Mouse (Mus musculus) hindbrain, embryonic 11.5 days (tissue): ENCODE data around the gene Hist2h3c2. TPM values are rescaled to one million over a fixed set of nuclear protein-coding genes. Genes with fewer than 3 reads are reported as not detected.
A peak's percentile ranks its signal among the peaks of the same experiment; 100 is the strongest.

Experiments
- ATAC-seq: fragments of 200-750 bp; cut with Nextera tagmentation; 2 replicates; pipeline ENCODE4 v1.8.0; 2017; ENCODE audit warnings: mild to moderate bottlenecking, moderate TSS enrichment, moderate library complexity; ENCODE audit not compliant: low FRiP score
- DNase-seq: peaks from one replicate; pipeline ENCODE4 v3.0.0-alpha.2; 2015; ENCODE audit warnings: low spot score
- H3K27ac ChIP-seq: fragments of 300-500 bp; sonication (generic); 2 replicates; pipeline ENCODE4 v1.5.1; 2014; ENCODE audit warnings: mild to moderate bottlenecking, low read depth, low read length
- H3K27me3 ChIP-seq: fragments of 300-500 bp; sonication (generic); 2 replicates; pipeline ENCODE4 v1.6.1; 2014; ENCODE audit warnings: mild to moderate bottlenecking, low read length, moderate library complexity, mixed read lengths; ENCODE audit not compliant: control insufficient read depth, insufficient read depth
- H3K36me3 ChIP-seq: fragments of 300-500 bp; sonication (generic); 2 replicates; pipeline ENCODE4 v1.6.1; 2014; ENCODE audit warnings: mild to moderate bottlenecking, low read length, moderate library complexity, mixed read lengths; ENCODE audit not compliant: control insufficient read depth, insufficient read depth
- H3K4me1 ChIP-seq: fragments of 300-500 bp; sonication (generic); replicated peaks from 2 replicates; pipeline ENCODE4 v1.6.1; 2014; ENCODE audit warnings: low read length, mixed read lengths; ENCODE audit not compliant: control insufficient read depth, insufficient read depth
- H3K4me2 ChIP-seq: fragments of 300-500 bp; sonication (generic); replicated peaks from 2 replicates; pipeline ENCODE4 v1.6.1; 2014; ENCODE audit warnings: mild to moderate bottlenecking, low read depth, low read length
- H3K4me3 ChIP-seq: fragments of 300-500 bp; sonication (generic); 2 replicates; pipeline ENCODE4 v1.5.1; 2014; ENCODE audit warnings: low read depth, low read length
- H3K9ac ChIP-seq: fragments of 300-500 bp; sonication (generic); 2 replicates; pipeline ENCODE4 v1.6.1; 2014; ENCODE audit warnings: low read depth, low read length
- H3K9me3 ChIP-seq: fragments of 300-500 bp; sonication (generic); 2 replicates; pipeline ENCODE4 v1.6.1; 2016; ENCODE audit warnings: low read length; ENCODE audit not compliant: control insufficient read depth
- WGBS: fragments of 180-500 bp; shearing (Covaris S2); extraction: QIAGEN DNeasy Blood & Tissue Kit; methylation state at CpG from one replicate; pipeline ENCODE4 v1.1.7; 2014; 5-methylcytosine and 5-hydroxymethylcytosine counted together
- polyA plus RNA-seq: library from polyadenylated mRNA; unstranded; fragments of >200 nt; fragmentation: Nextera tagmentation; extraction: Ambion mirVana; gene quantifications from 2 replicates; pipeline ENCODE4 v1.2.1, GENCODE M21; 2014

Hist2h3c2 gene
- polyA plus RNA-seq, 1 experiment from 2014 or later: 8.4 TPM

DNA sequence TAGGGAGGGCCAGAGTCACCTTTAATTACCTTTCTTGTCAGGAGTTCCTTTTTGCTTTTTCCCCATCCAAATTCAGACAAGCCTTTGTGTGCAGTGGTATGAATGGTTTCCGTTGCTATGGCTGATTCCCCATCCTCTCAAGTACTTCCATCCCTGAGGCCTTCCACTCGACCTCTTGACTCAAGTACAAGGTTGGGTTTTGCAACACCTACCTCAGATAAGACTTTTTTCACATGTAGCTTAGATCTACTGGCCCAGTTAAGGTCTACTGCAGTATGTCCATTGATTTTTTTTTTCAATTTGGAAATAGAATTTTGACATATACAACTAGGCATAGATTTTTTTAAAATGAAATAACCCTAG lies 7.2 kb downstream of the Hist2h3c2 start:
- H3K4me3 ChIP-seq: no peak overlapping the region
- ATAC-seq: no peak
- no peaks in the 10 kb centered on the region for H3K9me3 ChIP-seq
- no peak overlapping the region for H3K27ac ChIP-seq
- no peaks in the 10 kb centered on the region for H3K27me3 ChIP-seq
- no peak for DNase-seq
- 59% methylated on average over 2 of the region's 2 CpGs for WGBS
- no peaks in the 10 kb centered on the region for H3K4me1 ChIP-seq
- no peaks in the 10 kb centered on the region for H3K36me3 ChIP-seq
- no peak overlapping the region for H3K9ac ChIP-seq
- H3K4me2 ChIP-seq: no peak overlapping the region

DNA sequence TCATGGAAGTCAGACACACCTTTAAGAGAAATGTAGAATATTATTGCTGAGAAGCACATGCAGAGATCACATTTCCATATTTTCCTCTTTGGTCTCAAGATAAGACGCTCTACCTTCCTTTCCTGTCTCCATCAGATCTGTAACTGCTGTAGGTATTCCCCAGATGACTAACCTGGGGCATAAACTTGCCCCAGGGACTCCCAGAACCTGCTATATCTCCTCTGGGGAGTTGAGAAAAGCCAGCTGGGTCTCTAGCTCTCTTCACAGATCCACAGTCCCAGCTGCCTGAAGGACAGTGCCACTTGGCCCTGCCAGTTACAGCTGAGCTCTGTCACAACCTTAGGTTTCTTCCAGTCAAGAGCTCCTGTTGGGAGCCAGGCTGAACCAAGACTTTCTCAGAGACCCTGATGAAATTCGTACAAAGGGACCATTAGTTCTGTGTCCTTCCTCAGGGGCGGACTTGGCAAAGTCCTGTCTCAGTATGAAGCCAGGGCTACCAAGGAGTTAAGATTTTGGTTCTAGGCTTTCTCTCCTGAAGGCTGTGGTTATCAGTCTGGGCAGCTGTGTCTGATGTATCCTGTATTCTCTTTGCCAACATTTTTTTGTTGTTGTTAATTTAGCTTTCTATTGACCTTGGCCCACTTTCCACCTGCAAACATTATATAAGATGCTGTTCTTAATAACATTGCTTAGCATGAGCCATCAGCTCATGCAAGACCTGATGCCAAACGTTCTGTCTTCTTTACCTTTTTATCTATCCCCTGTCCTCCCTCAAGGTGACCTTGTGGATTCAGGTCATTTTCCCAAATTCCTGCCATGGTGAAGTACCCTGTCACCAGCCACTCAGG lies 7.8 kb downstream of the Hist2h3c2 start:
- Histone ChIP-seq H3K4me2 (no peak overlapping the region), H3K36me3 (no peaks in the 10 kb centered on the region), H3K4me3 (no peak overlapping the region), H3K4me1 (no peaks in the 10 kb centered on the region), H3K27me3 (no peaks in the 10 kb centered on the region), H3K27ac (no peak overlapping the region), H3K9ac (no peak overlapping the region), H3K9me3 (no peaks in the 10 kb centered on the region)
- DNase-seq (no peak), ATAC-seq (no peak)
- 72% methylated on average over 4 of the region's 4 CpGs for WGBS

DNA sequence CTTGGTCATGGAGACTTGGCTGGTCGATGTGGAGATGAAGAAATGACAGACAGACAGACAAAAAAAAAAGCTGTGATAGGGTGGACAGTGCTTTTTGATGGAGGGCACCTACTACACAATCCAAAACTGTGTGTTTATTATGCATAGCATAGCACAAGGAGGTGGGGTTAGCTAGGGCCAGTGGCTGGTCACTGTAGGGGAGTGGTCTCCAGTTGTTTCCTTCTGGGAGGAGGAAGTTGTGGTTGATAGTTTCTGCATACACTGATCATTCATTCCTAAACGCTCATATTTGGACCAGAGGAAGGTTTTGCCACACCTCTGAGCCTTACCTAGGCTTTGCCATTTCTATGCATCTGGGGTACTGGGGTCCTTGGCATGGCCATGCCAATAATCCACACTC lies 8.5 kb downstream of the Hist2h3c2 start:
- H3K9ac ChIP-seq: no peak overlapping the region
- no peaks in the 10 kb centered on the region; the same call in 1 of the 2 replicates for H3K4me1 ChIP-seq
- H3K4me2 ChIP-seq: no peak overlapping the region
- H3K4me3 ChIP-seq: no peak overlapping the region
- ATAC-seq (no peak), DNase-seq (no peak)
- H3K9me3 ChIP-seq: no peaks in the 10 kb centered on the region
- no peaks in the 10 kb centered on the region for H3K36me3 ChIP-seq
- WGBS: 81% methylated on average over 2 of the region's 2 CpGs
- no peaks in the 10 kb centered on the region for H3K27me3 ChIP-seq
- no peak overlapping the region for H3K27ac ChIP-seq

DNA sequence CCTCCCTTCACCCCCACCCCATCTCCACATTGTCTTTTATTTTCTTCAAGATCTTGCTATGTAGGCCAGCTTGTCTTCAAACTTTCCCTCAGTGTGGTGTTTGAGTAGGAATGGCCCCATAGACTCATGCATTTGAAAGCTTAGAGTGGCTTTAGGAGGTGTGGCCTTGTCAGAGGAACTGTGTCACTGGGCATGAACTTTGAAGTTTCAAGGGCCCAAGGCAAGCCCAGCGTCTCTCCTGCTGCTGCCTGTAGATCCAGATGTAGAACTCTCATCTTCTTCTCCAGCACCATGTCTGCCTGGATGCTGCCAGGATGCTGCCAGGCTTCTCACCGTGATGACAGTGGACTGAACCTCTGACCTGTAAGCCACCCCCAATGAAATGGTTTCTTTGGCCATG lies 10.1 kb downstream of the Hist2h3c2 start:
- no peaks in the 10 kb centered on the region; the same call in 1 of the 2 replicates for H3K4me1 ChIP-seq
- no peak overlapping the region for H3K4me2 ChIP-seq
- DNase-seq (no peak), ATAC-seq (no peak)
- H3K36me3 ChIP-seq: no peaks in the 10 kb centered on the region
- H3K9ac ChIP-seq: no peak overlapping the region
- no peak overlapping the region for H3K27ac ChIP-seq
- H3K4me3 ChIP-seq: no peak overlapping the region
- 73% methylated on average over 2 of the region's 2 CpGs for WGBS
- no peaks in the 10 kb centered on the region for H3K9me3 ChIP-seq
- H3K27me3 ChIP-seq: no peaks in the 10 kb centered on the region

DNA sequence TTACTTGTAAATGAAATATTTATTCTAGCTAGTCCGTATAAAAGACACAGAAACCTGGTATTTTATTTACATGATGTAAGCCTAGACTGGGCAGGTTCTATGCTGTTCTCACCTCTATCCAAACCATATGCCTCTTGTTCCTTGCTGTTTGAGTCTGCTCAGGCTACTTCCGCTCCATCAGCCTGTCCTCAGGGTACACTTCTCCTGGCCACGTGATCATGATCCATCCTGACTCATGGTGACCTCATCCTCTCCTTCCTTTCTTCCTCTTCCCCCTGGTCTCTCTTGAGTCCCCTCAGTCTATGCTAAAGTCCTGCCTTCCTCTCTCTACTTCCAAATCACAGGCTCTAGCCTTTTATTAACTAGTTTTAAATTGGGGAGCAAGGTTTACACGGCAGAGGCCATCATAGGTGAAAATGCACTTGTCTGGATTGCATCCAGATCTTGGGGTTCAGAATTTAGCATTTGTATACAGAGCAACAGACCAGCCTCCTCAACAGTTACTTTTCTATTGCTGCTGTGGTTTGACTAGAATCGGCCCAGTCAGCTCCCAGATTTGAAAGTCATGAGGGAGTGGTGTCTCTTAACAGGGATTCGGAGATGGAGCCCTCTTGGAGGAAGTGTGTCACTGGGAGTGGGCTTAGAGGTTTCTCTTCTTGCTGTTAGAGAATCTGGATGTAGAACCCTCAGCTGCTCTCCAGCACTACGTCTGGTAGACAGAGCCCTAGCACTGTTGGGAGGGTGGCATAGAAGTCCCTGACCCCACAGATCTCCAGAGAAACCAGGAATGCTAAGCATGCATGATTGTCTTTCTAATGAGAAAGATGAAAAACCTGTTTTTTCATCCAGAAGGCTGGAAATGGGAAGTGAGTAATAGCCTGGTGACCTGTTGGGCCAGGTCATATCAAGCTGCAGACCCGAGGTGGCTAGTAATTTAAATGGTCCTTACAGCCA lies 12.0 kb downstream of the Hist2h3c2 start:
- no peaks in the 10 kb centered on the region for H3K27me3 ChIP-seq
- ATAC-seq: no peak
- no peaks in the 10 kb centered on the region for H3K9me3 ChIP-seq
- no peak overlapping the region for H3K4me2 ChIP-seq
- no peak overlapping the region for H3K9ac ChIP-seq
- no peak overlapping the region for H3K27ac ChIP-seq
- peaks cover under 1% of the 10 kb centered on the region; the same call in 1 of the 2 replicates for H3K4me1 ChIP-seq
- H3K36me3 ChIP-seq: no peaks in the 10 kb centered on the region
- no peak for DNase-seq
- 74% methylated on average over 8 of the region's 8 CpGs for WGBS
- no peak overlapping the region for H3K4me3 ChIP-seq

DNA sequence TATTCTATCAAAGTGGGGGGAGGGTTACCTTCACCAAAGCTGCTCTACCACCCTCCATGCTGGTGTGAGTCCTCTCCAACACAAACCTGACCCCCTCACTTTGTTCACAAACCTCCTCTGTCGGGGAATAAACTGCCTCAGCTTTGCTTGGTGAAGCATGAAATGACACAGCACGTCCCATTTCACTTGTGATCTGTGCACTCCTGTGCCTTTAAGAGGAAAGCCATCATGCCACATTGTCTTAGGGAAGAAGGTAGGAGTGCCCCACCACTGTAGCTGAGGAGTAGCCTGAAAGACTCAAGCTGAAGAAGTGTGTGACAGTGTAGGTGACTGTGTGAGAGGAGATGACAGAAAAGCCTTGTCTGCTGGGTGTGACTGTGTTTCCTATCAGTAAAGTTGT lies 13.5 kb downstream of the Hist2h3c2 start:
- Histone ChIP-seq H3K36me3 (no peaks in the 10 kb centered on the region), H3K9me3 (no peaks in the 10 kb centered on the region), H3K4me3 (no peak overlapping the region), H3K27me3 (no peaks in the 10 kb centered on the region), H3K4me1 (peaks cover 6% of the 10 kb centered on the region), H3K9ac (no peak overlapping the region), H3K4me2 (no peak overlapping the region), H3K27ac (no peak overlapping the region)
- 20% methylated on average over 2 of the region's 2 CpGs for WGBS
- DNase-seq: no peak
- ATAC-seq: no peak

DNA sequence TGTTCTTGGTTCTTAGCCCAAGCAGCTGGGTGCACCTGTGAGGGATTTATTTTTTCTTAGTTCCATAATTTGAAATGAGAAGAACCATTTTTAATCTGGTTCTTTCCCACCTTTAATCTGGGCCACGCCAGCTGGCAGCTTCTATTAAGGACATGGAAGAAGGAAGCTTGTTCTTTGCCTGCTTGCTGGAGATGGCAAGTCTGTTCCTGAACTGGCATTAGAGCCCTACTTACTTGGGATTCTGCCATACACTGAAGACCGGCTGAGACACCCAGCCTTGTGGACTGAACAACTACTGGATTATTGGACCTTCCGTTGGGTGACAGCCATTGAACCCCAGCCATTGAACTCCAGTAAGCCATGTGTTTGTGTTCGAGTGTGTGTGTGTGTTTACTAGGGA lies 16.2 kb downstream of the Hist2h3c2 start:
- Histone ChIP-seq H3K27me3 (no peaks in the 10 kb centered on the region), H3K9me3 (no peaks in the 10 kb centered on the region), H3K4me3 (no peak overlapping the region), H3K36me3 (no peaks in the 10 kb centered on the region), H3K9ac (no peak overlapping the region), H3K27ac (no peak overlapping the region), H3K4me2 (no peak overlapping the region), H3K4me1 (peaks cover 6% of the 10 kb centered on the region)
- 90% methylated on average over 4 of the region's 4 CpGs for WGBS
- DNase-seq (no peak), ATAC-seq (no peak)

DNA sequence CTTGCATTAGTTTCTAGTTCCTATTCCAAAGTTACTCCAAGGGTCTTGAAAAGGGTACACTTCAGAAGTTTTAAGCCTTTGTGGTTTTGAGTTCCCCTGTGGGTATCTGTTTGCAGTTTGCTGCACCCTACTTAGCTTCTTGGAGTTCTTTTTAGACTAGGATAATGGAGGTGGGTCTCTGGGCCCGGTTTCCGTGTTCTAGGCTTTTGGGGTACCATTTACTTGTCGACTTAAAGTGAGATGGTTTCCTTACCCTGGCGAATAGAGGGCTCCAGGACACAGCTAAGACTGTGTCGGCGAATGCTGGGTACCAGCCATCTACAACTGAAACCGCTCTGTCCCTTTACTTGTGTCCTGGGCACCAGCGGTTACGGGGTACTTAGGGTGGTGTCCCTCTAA lies 17.3 kb downstream of the Hist2h3c2 start:
- H3K4me3 ChIP-seq: peak overlapping the region; percentile 62
- no peaks in the 10 kb centered on the region for H3K36me3 ChIP-seq
- ATAC-seq (no peak), DNase-seq (peak; percentile 37)
- H3K4me1 ChIP-seq: peaks cover 6% of the 10 kb centered on the region
- H3K9me3 ChIP-seq: no peaks in the 10 kb centered on the region
- H3K27ac ChIP-seq: peak overlapping the region; percentile 96
- no peaks in the 10 kb centered on the region for H3K27me3 ChIP-seq
- 20% methylated on average over 9 of the region's 9 CpGs for WGBS
- peak overlapping the region; percentile 87 for H3K4me2 ChIP-seq
- peak overlapping the region; percentile 84 for H3K9ac ChIP-seq
